8 mouse cellular contexts compared by ENCODE assay signal in the genomic region with DNA sequence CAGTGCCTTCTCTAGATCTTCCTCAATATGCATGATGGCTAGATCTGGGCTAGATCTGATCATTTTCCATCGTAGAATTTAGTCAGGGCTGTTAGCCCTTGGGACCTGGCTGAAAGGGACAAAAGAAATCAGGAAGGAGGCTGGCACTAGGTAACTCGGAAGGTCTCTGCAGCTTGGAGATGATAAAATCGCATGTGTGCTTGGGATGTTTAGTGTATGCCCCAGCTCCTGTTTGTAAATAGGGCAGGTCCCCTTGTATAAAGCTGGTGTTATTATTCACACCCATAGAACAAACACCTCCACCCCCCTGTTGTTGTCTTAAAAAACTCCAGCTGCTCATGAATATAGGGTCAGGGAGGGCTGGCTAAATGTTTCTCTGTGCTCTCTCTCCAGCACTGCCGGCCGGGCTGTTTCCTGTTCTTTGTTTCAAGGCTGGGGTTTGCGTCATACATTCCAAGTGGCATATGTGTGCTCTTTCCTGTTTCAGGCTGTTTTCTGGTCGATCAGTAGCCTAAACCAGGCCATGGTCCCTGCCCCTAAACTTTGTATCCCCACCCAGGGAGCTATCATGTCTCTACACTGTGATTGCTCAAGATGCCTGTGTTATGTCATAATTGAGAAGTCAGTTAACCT. TPM values are rescaled to one million over a fixed set of nuclear protein-coding genes. Genes with fewer than 3 reads are reported as not detected.
DNase-seq lines count a peak whose midpoint lies in the region; ATAC-seq and TF ChIP-seq lines count a peak whose summit lies in the region.

No protein-coding gene starts in this region.

- H3K9me3 ChIP-seq in intestine, postnatal 0 days (ENCODE audit: control insufficient read depth) = no peaks in the 10 kb centered on the region
- no peaks in the 10 kb centered on the region for H3K9me3 ChIP-seq in neural tube, embryonic 14.5 days (ENCODE audit: control insufficient read depth, low read length)

- peak; percentile 50; the same call in 1 of the 2 replicates for TF ChIP-seq POLR2A in lung, adult 2 months (IDR thresholded peaks at IDR 0.05; ENCODE audit: borderline replicate concordance, extremely low read depth, low read depth, low read length)

- peak; percentile 16 for ATAC-seq in intestine, postnatal 0 days
- ATAC-seq in neural tube, embryonic 14.5 days (ENCODE audit: low read depth) = no peak

- peaks cover 6% of the 10 kb centered on the region; the same call in 1 of the 2 replicates for H3K36me3 ChIP-seq in intestine, postnatal 0 days (ENCODE audit: control insufficient read depth, insufficient read depth)
- H3K36me3 ChIP-seq in neural tube, embryonic 14.5 days (ENCODE audit: control insufficient read depth, insufficient read depth, low read length) = no peaks in the 10 kb centered on the region

- H3K27ac ChIP-seq in brown adipose tissue, adult 24 weeks (replicated peaks; ENCODE audit: low read depth, low read length) = peak overlapping the region; percentile 99
- peak overlapping the region; percentile 90 for H3K27ac ChIP-seq in intestine, postnatal 0 days (ENCODE audit: low read depth, low read length)
- H3K27ac ChIP-seq in neural tube, embryonic 14.5 days (ENCODE audit: low read depth, low read length) = peak overlapping the region; percentile 70

- peaks cover 27% of the 10 kb centered on the region for H3K4me1 ChIP-seq in brown adipose tissue, adult 24 weeks (ENCODE audit: control insufficient read depth, insufficient read depth, insufficient read length, low read length)
- H3K4me1 ChIP-seq in intestine, postnatal 0 days (replicated peaks; ENCODE audit: control insufficient read depth, insufficient read depth, low read length) = peaks cover 35% of the 10 kb centered on the region
- peaks cover 35% of the 10 kb centered on the region for H3K4me1 ChIP-seq in lung, adult 2 months (ENCODE audit: control insufficient read depth, insufficient read depth, low read length)
- peaks cover 8% of the 10 kb centered on the region for H3K4me1 ChIP-seq in neural tube, embryonic 14.5 days (ENCODE audit: control insufficient read depth, insufficient read depth, low read length)

- peak overlapping the region; percentile 57 for H3K4me3 ChIP-seq in brown adipose tissue, adult 24 weeks (ENCODE audit: insufficient read depth, low read depth, low read length)
- H3K4me3 ChIP-seq in intestine, postnatal 0 days (ENCODE audit: low read depth, low read length) = peak overlapping the region; percentile 91
- H3K4me3 ChIP-seq in lung, adult 2 months (replicated peaks; ENCODE audit: extremely low read depth, low read depth, low read length) = peak overlapping the region; percentile 95
- H3K4me3 ChIP-seq in neural tube, embryonic 14.5 days (ENCODE audit: low read depth, low read length) = peak overlapping the region; percentile 76

- peak; percentile 59 for DNase-seq in ovary, postnatal 36 days (ENCODE audit: low spot score)
- DNase-seq in ovary, postnatal 10 days (ENCODE audit: low spot score) = no peak
- peak; percentile 85 to 92 for DNase-seq in heart, adult 18-20 months
- DNase-seq in lung, adult 2 months = peak; percentile 72
- no peak for DNase-seq in cerebellum, postnatal 25 days

- peak overlapping the region; percentile 58 for H3K9ac ChIP-seq in intestine, postnatal 0 days (ENCODE audit: low read depth, low read length)
- peak overlapping the region; percentile 37; the same call in 1 of the 2 replicates for H3K9ac ChIP-seq in neural tube, embryonic 14.5 days (replicated peaks; ENCODE audit: low read depth, low read length)

- TF ChIP-seq CTCF in intestine, postnatal 0 days (IDR thresholded peaks at IDR 0.05; ENCODE audit: low read depth) = no peak
- TF ChIP-seq CTCF in lung, adult 2 months (IDR thresholded peaks at IDR 0.05; ENCODE audit: insufficient read depth, low read length) = no peak

- WGBS in intestine, postnatal 0 days = under 1% methylated on average over 7 of the region's 7 CpGs
- 4% methylated on average over 7 of the region's 7 CpGs for WGBS in lung, adult 2 months
- WGBS in neural tube, embryonic 14.5 days = under 1% methylated on average over 7 of the region's 7 CpGs

- H3K4me2 ChIP-seq in intestine, postnatal 0 days (replicated peaks; ENCODE audit: low read depth) = peak overlapping the region; percentile 82
- H3K4me2 ChIP-seq in neural tube, embryonic 14.5 days (ENCODE audit: low read depth, low read length) = peak overlapping the region; percentile 47

- H3K27me3 ChIP-seq in intestine, postnatal 0 days (replicated peaks; ENCODE audit: control insufficient read depth, insufficient read depth, low read length) = no peaks in the 10 kb centered on the region
- H3K27me3 ChIP-seq in neural tube, embryonic 14.5 days (ENCODE audit: control insufficient read depth, insufficient read depth, low read length) = no peaks in the 10 kb centered on the region

RNA-seq across cellular contexts. Expression of a gene that starts 2.8 kb away (rescaled TPM):
- 23.1 and 33.5 TPM in 2 replicates for polyA plus RNA-seq in brown adipose tissue, adult 24 weeks (2012; ENCODE audit: insufficient read depth, insufficient read length, missing spikeins)
- 10 to 100 TPM; 36.9 to 49.1 TPM for total RNA-seq in heart, adult 18-20 months (2021)
- 76.9 and 79.3 TPM in 2 replicates for polyA plus RNA-seq in intestine, postnatal 0 days (2015; fragmentation: Nextera tagmentation; extraction: Ambion mirVana)
- polyA plus RNA-seq in lung, adult 2 months (2012; rRNA removed) = 113 and 129 TPM in 2 replicates
- polyA plus RNA-seq in neural tube, embryonic 14.5 days (2014; fragmentation: Nextera tagmentation; extraction: Ambion mirVana) = 15.8 and 20.1 TPM in 2 replicates

Comparison
In these comparisons a context has a peak if more than half of its experiments do, and no peak if none do; other contexts are left out.
1. DNase-seq: peak in ovary, postnatal 36 days (single experiment), heart, adult 18-20 months (2 of 2) and lung, adult 2 months (single experiment); none in ovary, postnatal 10 days (single experiment) and cerebellum, postnatal 25 days (0 of 2).
2. Peak in every context shown above with its lines, with median percentiles within 50 percentile points of each other: H3K27ac ChIP-seq and H3K4me3 ChIP-seq.